Mouse (Mus musculus) kidney, embryonic 16.5 days (tissue): ENCODE data around the gene Mtcl1. TPM values are rescaled to one million over a fixed set of nuclear protein-coding genes. Genes with fewer than 3 reads are reported as not detected.

Source experiments
- ATAC-seq: fragments of 200-750 bp; cut with Nextera tagmentation; 2 replicates; pipeline ENCODE4 v1.8.0; 2017; ENCODE audit warnings: moderate TSS enrichment; ENCODE audit not compliant: low FRiP score, low TSS enrichment
- H3K27ac ChIP-seq: fragments of 300-500 bp; sonication (generic); 2 replicates; pipeline ENCODE4 v1.5.1; 2014; ENCODE audit warnings: low read length
- H3K27me3 ChIP-seq: fragments of 300-500 bp; sonication (generic); 2 replicates; pipeline ENCODE4 v1.6.1; 2014; ENCODE audit warnings: low read length, control low read depth, mixed read lengths; ENCODE audit not compliant: insufficient read depth
- H3K36me3 ChIP-seq: fragments of 300-500 bp; sonication (generic); 2 replicates; pipeline ENCODE4 v1.6.1; 2014; ENCODE audit warnings: low read length, control low read depth, mixed read lengths; ENCODE audit not compliant: insufficient read depth
- H3K4me1 ChIP-seq: fragments of 300-500 bp; sonication (generic); 2 replicates; pipeline ENCODE4 v1.6.1; 2014; ENCODE audit warnings: low read length, control low read depth, mixed read lengths; ENCODE audit not compliant: insufficient read depth
- H3K4me2 ChIP-seq: fragments of 300-500 bp; sonication (generic); replicated peaks from 2 replicates; pipeline ENCODE4 v1.6.1; 2014; ENCODE audit warnings: low read depth, low read length
- H3K4me3 ChIP-seq: fragments of 300-500 bp; sonication (generic); 2 replicates; pipeline ENCODE4 v1.5.1; 2014; ENCODE audit warnings: mild to moderate bottlenecking, low read length
- H3K9ac ChIP-seq: fragments of 300-500 bp; sonication (generic); replicated peaks from 2 replicates; pipeline ENCODE4 v1.6.1; 2014; ENCODE audit warnings: low read length
- H3K9me3 ChIP-seq: fragments of 300-500 bp; sonication (generic); 2 replicates; pipeline ENCODE4 v1.6.1; 2016; ENCODE audit warnings: low read length, control low read depth
- WGBS: fragments of 180-500 bp; shearing (Covaris S2); extraction: QIAGEN DNeasy Blood & Tissue Kit; methylation state at CpG from one replicate; pipeline ENCODE4 v1.1.7; 2014; 5-methylcytosine and 5-hydroxymethylcytosine counted together
- polyA plus RNA-seq: library from polyadenylated mRNA; unstranded; fragments of >200 nt; fragmentation: Nextera tagmentation; extraction: Ambion mirVana; gene quantifications from 2 replicates; pipeline ENCODE4 v1.2.1, GENCODE M21; 2015

The Mtcl1 gene
- polyA plus RNA-seq, 1 experiment from 2014 or later: 5.2 TPM

- Histone ChIP-seq H3K36me3 (peaks cover 18% of the 10 kb centered on the region), H3K27me3 (no peaks in the 10 kb centered on the region), H3K4me2 (no peak overlapping the region), H3K4me1 (no peaks in the 10 kb centered on the region), H3K9ac (no peak overlapping the region), H3K27ac (no peak overlapping the region), H3K9me3 (no peaks in the 10 kb centered on the region), H3K4me3 (no peak overlapping the region)
- no peak for ATAC-seq
- 94% methylated on average over 18 of the region's 18 CpGs for WGBS
These were observed 106.6 kb downstream of the Mtcl1 start for GRCm38 (mm10) chr17:66342932-66343331.

GRCm38 (mm10) chr17:66341670-66342069 is 107.9 kb downstream of the Mtcl1 start:
- no peak overlapping the region for H3K9ac ChIP-seq
- ATAC-seq: no peak; the same call in 1 of the 2 replicates
- H3K9me3 ChIP-seq: no peaks in the 10 kb centered on the region
- H3K4me1 ChIP-seq: no peaks in the 10 kb centered on the region
- WGBS: 42% methylated on average over 6 of the region's 6 CpGs
- no peak overlapping the region for H3K4me2 ChIP-seq
- no peak overlapping the region for H3K27ac ChIP-seq
- H3K4me3 ChIP-seq: no peak overlapping the region
- no peaks in the 10 kb centered on the region for H3K27me3 ChIP-seq
- peaks cover 19% of the 10 kb centered on the region for H3K36me3 ChIP-seq

- WGBS: 80% methylated on average over 12 of the region's 12 CpGs
- no peaks in the 10 kb centered on the region for H3K27me3 ChIP-seq
- H3K9me3 ChIP-seq: no peaks in the 10 kb centered on the region
- no peak overlapping the region for H3K4me3 ChIP-seq
- no peaks in the 10 kb centered on the region for H3K4me1 ChIP-seq
- H3K9ac ChIP-seq: no peak overlapping the region
- H3K4me2 ChIP-seq: no peak overlapping the region
- peaks cover 19% of the 10 kb centered on the region for H3K36me3 ChIP-seq
- ATAC-seq: no peak
- H3K27ac ChIP-seq: no peak overlapping the region
These were observed 108.8 kb downstream of the Mtcl1 start for GRCm38 (mm10) chr17:66340798-66341197.

- 0 out of 2 replicates have a peak, but pooled peaks cover 7% of the 10 kb centered on the region for H3K36me3 ChIP-seq
- WGBS: 90% methylated on average over 13 of the region's 13 CpGs
- ATAC-seq: no peak
- no peaks in the 10 kb centered on the region for H3K4me1 ChIP-seq
- H3K27me3 ChIP-seq: no peaks in the 10 kb centered on the region
- H3K9me3 ChIP-seq: no peaks in the 10 kb centered on the region
- no peak overlapping the region for H3K27ac ChIP-seq
- H3K4me3 ChIP-seq: no peak overlapping the region
- no peak overlapping the region for H3K4me2 ChIP-seq
- no peak overlapping the region for H3K9ac ChIP-seq
These were observed 111.6 kb downstream of the Mtcl1 start for GRCm38 (mm10) chr17:66337929-66338328.

GRCm38 (mm10) chr17:66335568-66335967 is 114.0 kb downstream of the Mtcl1 start:
- H3K9me3 ChIP-seq: no peaks in the 10 kb centered on the region
- no peak overlapping the region for H3K9ac ChIP-seq
- no peaks in the 10 kb centered on the region for H3K4me1 ChIP-seq
- H3K4me2 ChIP-seq: no peak overlapping the region
- ATAC-seq: no peak
- WGBS: 91% methylated on average over 10 of the region's 10 CpGs
- 0 out of 2 replicates have a peak, but pooled peaks cover 3% of the 10 kb centered on the region for H3K36me3 ChIP-seq
- H3K4me3 ChIP-seq: no peak overlapping the region
- no peaks in the 10 kb centered on the region for H3K27me3 ChIP-seq
- no peak overlapping the region for H3K27ac ChIP-seq

GRCm38 (mm10) chr17:66334894-66335293 is 114.7 kb downstream of the Mtcl1 start:
- Histone ChIP-seq H3K9me3 (no peaks in the 10 kb centered on the region), H3K4me3 (no peak overlapping the region), H3K36me3 (0 out of 2 replicates have a peak, but pooled peaks cover 3% of the 10 kb centered on the region), H3K9ac (no peak overlapping the region), H3K4me2 (no peak overlapping the region), H3K27ac (no peak overlapping the region), H3K4me1 (no peaks in the 10 kb centered on the region), H3K27me3 (no peaks in the 10 kb centered on the region)
- 77% methylated on average over 4 of the region's 4 CpGs for WGBS
- ATAC-seq: no peak

- Histone ChIP-seq H3K9me3 (no peaks in the 10 kb centered on the region), H3K9ac (no peak overlapping the region), H3K4me3 (no peak overlapping the region), H3K4me1 (no peaks in the 10 kb centered on the region), H3K27ac (no peak overlapping the region), H3K4me2 (no peak overlapping the region), H3K36me3 (no peaks in the 10 kb centered on the region), H3K27me3 (no peaks in the 10 kb centered on the region)
- 75% methylated on average over 6 of the region's 6 CpGs for WGBS
- ATAC-seq: no peak
These were observed 118.3 kb downstream of the Mtcl1 start for GRCm38 (mm10) chr17:66331207-66331606.

GRCm38 (mm10) chr17:66326552-66327045 is 123.0 kb downstream of the Mtcl1 start:
- H3K4me3 ChIP-seq: no peak overlapping the region
- no peaks in the 10 kb centered on the region for H3K4me1 ChIP-seq
- H3K27ac ChIP-seq: no peak overlapping the region
- ATAC-seq: no peak
- H3K4me2 ChIP-seq: no peak overlapping the region
- no peaks in the 10 kb centered on the region for H3K9me3 ChIP-seq
- no peak overlapping the region for H3K9ac ChIP-seq
- H3K36me3 ChIP-seq: no peaks in the 10 kb centered on the region
- no peaks in the 10 kb centered on the region for H3K27me3 ChIP-seq
- 93% methylated on average over 5 of the region's 5 CpGs for WGBS

GRCm38 (mm10) chr17:66326204-66326545 is 123.4 kb downstream of the Mtcl1 start:
- H3K9me3 ChIP-seq: no peaks in the 10 kb centered on the region
- no peak overlapping the region for H3K27ac ChIP-seq
- H3K4me3 ChIP-seq: no peak overlapping the region
- no peak for ATAC-seq
- no peak overlapping the region for H3K9ac ChIP-seq
- WGBS: 50% methylated on average over 4 of the region's 4 CpGs
- H3K4me1 ChIP-seq: no peaks in the 10 kb centered on the region
- no peaks in the 10 kb centered on the region for H3K27me3 ChIP-seq
- no peaks in the 10 kb centered on the region for H3K36me3 ChIP-seq
- H3K4me2 ChIP-seq: no peak overlapping the region

- WGBS: 62% methylated on average over 14 of the region's 14 CpGs
- no peaks in the 10 kb centered on the region for H3K36me3 ChIP-seq
- 0 out of 2 replicates have a peak, but pooled peaks have one; percentile 32 for ATAC-seq
- no peak overlapping the region for H3K4me3 ChIP-seq
- H3K27ac ChIP-seq: no peak overlapping the region
- no peaks in the 10 kb centered on the region for H3K27me3 ChIP-seq
- no peaks in the 10 kb centered on the region for H3K4me1 ChIP-seq
- no peaks in the 10 kb centered on the region for H3K9me3 ChIP-seq
- H3K4me2 ChIP-seq: no peak overlapping the region
- no peak overlapping the region for H3K9ac ChIP-seq
These were observed 123.9 kb downstream of the Mtcl1 start for GRCm38 (mm10) chr17:66325440-66326203.
